Mouse (Mus musculus): Measurements from ENCODE around the gene Sh3tc1.

- TF ChIP-seq CTCF (IDR thresholded peaks at IDR 0.05; ENCODE audit: control insufficient read depth, insufficient read depth, insufficient replicate concordance, low read depth, low read length) (no peak), POLR2A (IDR thresholded peaks at IDR 0.05; ENCODE audit: control insufficient read depth, low read depth, low read length) (no peak)
Observed at GRCm38 (mm10) chr5:35659503-35659902, 80.3 kb downstream of the Sh3tc1 start.
